Mouse (Mus musculus): ENCODE results near the gene Ackr4. TPM values are rescaled to one million over a fixed set of nuclear protein-coding genes. Genes with fewer than 3 reads are reported as not detected.

The Ackr4 gene
- total and polyA plus RNA-seq, 3 experiments, result 0.10 to 0.27 TPM; not detected in 1

GRCm38 (mm10) chr9:104063244-104063961 is 63.3 kb downstream of the Ackr4 start, which contains the start of gene Acad11 (continued):
- TF ChIP-seq USF2 (IDR thresholded peaks at IDR 0.05; ENCODE audit: borderline replicate concordance in 1 of 2, insufficient read depth in 1 of 2, low read depth in 1 of 2, low read length in 2 of 2) (no peak), SIN3A (IDR thresholded peaks at IDR 0.05; ENCODE audit: low read length) (peak; percentile 61), ZMIZ1 (IDR thresholded peaks at IDR 0.05; ENCODE audit: low read depth, low read length) (peak; percentile 66; the same call in 1 of the 2 replicates), MAX (IDR thresholded peaks at IDR 0.05; ENCODE audit: low read length) (peak; percentile 60), CTCF (IDR thresholded peaks at IDR 0.05 in 2 of 3, conservative IDR thresholded peaks at IDR 0.05 in 1 of 3; ENCODE audit: control insufficient read depth in 1 of 3, insufficient read depth in 1 of 3, low read depth in 2 of 3, low read length in 3 of 3, poor library complexity in 1 of 3, severe bottlenecking in 1 of 3) (no peak), MXI1 (IDR thresholded peaks at IDR 0.05; ENCODE audit: low read depth, low read length) (no peak; the same call in none of the 2 replicates), HCFC1 (IDR thresholded peaks at IDR 0.05; ENCODE audit: low read depth, low read length) (peak; percentile 89), JUND (IDR thresholded peaks at IDR 0.05; ENCODE audit: low read depth, low read length) (no peak), POLR2AphosphoS5 (IDR thresholded peaks at IDR 0.05; ENCODE audit: borderline replicate concordance, low read depth, low read length) (no peak), EP300 (IDR thresholded peaks at IDR 0.05; ENCODE audit: low read depth in 1 of 2, low read length in 2 of 2) (no peak), USF1 (IDR thresholded peaks at IDR 0.05; ENCODE audit: low read depth, low read length) (no peak), CHD2 (IDR thresholded peaks at IDR 0.05; ENCODE audit: low read length) (no peak), RAD21 (IDR thresholded peaks at IDR 0.05; ENCODE audit: low read depth, low read length) (no peak), GABPA (IDR thresholded peaks at IDR 0.05; ENCODE audit: low read depth, low read length) (no peak), MYC (IDR thresholded peaks at IDR 0.05; ENCODE audit: low read depth, low read length) (peak; percentile 87), SMC3 (IDR thresholded peaks at IDR 0.05; ENCODE audit: low read depth, low read length) (no peak), MAZ (IDR thresholded peaks at IDR 0.05; ENCODE audit: low read depth, low read length) (no peak), TCF12 (IDR thresholded peaks at IDR 0.05; ENCODE audit: low read depth, low read length) (peak; percentile 2; the same call in 1 of the 2 replicates), MYB (IDR thresholded peaks at IDR 0.05; ENCODE audit: low read depth, low read length) (no peak), MAFK (IDR thresholded peaks at IDR 0.05; ENCODE audit: borderline replicate concordance, low read depth, low read length) (no peak), GATA1 (IDR thresholded peaks at IDR 0.05; ENCODE audit: low read depth, low read length) (no peak), ETS1 (IDR thresholded peaks at IDR 0.05; ENCODE audit: low read depth, low read length) (no peak)
